Mouse (Mus musculus) lung, postnatal 0 days (tissue): ENCODE measurements around the gene Ccdc184.

ENCODE experiments used
- CTCF ChIP-seq: IDR thresholded peaks from 2 replicates; pipeline ENCODE4 v1.5.1; 2016; ENCODE audit warnings: antibody characterized with exemption, mild to moderate bottlenecking
- EP300 ChIP-seq: IDR thresholded peaks from 2 replicates; pipeline ENCODE4 v1.6.1; 2016; ENCODE audit warnings: antibody characterized with exemption, mild to moderate bottlenecking, control low read depth

- TF ChIP-seq CTCF, result no peak
- no peak for TF ChIP-seq EP300
Observed at GRCm38 (mm10) chr15:98136871-98137270, 30.1 kb upstream of the Ccdc184 start.
